Mouse (Mus musculus): ENCODE measurements around the gene Minar1. TPM values are rescaled to one million over a fixed set of nuclear protein-coding genes. Genes with fewer than 3 reads are reported as not detected.

Gene Minar1
- total and polyA plus RNA-seq, 3 experiments = not detected

DNA sequence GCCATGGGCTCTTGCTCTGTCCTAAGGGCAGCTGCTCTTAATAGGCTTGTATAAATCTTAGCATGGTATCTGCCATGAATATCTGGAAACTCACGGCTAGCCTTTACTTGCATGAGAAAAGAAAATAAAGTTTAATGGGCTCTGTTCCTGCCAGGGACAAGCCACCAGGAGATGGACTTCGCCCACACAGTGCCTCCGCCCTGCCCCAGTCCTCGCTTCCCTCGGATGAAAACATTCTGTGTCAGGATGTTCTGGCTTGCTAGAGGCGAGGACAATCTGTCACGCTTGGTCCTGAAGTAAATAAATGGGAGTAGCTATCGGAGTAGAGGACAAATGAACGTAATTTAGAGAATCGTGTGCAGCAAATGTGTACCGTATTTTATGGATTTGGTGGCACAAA lies 16.7 kb downstream of the Minar1 start:
- Histone ChIP-seq H3K4me1 (ENCODE audit: control insufficient read depth, insufficient read depth, low read length) (no peaks in the 10 kb centered on the region), H3K27ac (no peak overlapping the region), H3K27me3 (ENCODE audit: control insufficient read depth, insufficient read depth, low read length) (no peaks in the 10 kb centered on the region), H3K79me2 (replicated peaks; ENCODE audit: control insufficient read depth, insufficient read depth, low read length) (no peaks in the 10 kb centered on the region), H3K36me3 (ENCODE audit: control insufficient read depth, insufficient read depth, low read length) (no peaks in the 10 kb centered on the region), H3K9ac (ENCODE audit: low read depth, low read length) (no peak overlapping the region), H3K4me3 (no peak overlapping the region)
- TF ChIP-seq POLR2A (IDR thresholded peaks at IDR 0.05; ENCODE audit: insufficient read depth, low read depth, low read length) (no peak), EP300 (IDR thresholded peaks at IDR 0.05; ENCODE audit: insufficient read depth, low read depth, low read length) (no peak), CTCF (IDR thresholded peaks at IDR 0.05) (no peak)
- WGBS = 65% methylated on average over 11 of the region's 11 CpGs
- no peak for DNase-seq
- intact Hi-C loops (cut with DNase I) = no loop called here

DNA sequence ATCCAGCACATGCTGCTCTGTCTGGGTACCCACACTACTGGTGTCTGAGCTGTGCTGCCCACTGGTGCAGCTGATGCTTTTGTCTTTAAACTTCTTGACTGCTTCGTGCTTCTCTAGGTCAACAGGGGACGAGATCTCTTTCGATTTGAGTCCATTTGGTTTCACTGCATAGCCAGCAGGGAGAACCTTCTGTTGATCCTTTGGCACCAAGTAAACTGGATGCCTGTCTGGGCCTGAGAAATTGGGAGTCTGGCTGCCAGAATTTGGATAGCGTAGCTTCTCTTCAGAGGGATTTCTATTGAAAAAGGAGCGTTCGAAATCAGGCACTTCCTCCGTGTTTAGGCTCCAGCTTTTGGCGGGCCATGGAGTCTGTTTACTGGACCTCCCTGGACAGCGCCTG lies 21.0 kb downstream of the Minar1 start:
- no peak overlapping the region for H3K9ac ChIP-seq (ENCODE audit: low read depth, low read length)
- 84% methylated on average over 9 of the region's 9 CpGs for WGBS
- intact Hi-C loops (cut with DNase I) = no loop called here
- no peaks in the 10 kb centered on the region for H3K27me3 ChIP-seq (ENCODE audit: control insufficient read depth, insufficient read depth, low read length)
- no peak for TF ChIP-seq CTCF (IDR thresholded peaks at IDR 0.05)
- no peak for TF ChIP-seq POLR2A (IDR thresholded peaks at IDR 0.05; ENCODE audit: insufficient read depth, low read depth, low read length)
- TF ChIP-seq EP300 (IDR thresholded peaks at IDR 0.05; ENCODE audit: insufficient read depth, low read depth, low read length) = no peak
- no peaks in the 10 kb centered on the region for H3K79me2 ChIP-seq (replicated peaks; ENCODE audit: control insufficient read depth, insufficient read depth, low read length)
- H3K27ac ChIP-seq = no peak overlapping the region
- H3K4me3 ChIP-seq = no peak overlapping the region
- no peak for DNase-seq
- no peaks in the 10 kb centered on the region for H3K4me1 ChIP-seq (ENCODE audit: control insufficient read depth, insufficient read depth, low read length)
- no peaks in the 10 kb centered on the region for H3K36me3 ChIP-seq (ENCODE audit: control insufficient read depth, insufficient read depth, low read length)

DNA sequence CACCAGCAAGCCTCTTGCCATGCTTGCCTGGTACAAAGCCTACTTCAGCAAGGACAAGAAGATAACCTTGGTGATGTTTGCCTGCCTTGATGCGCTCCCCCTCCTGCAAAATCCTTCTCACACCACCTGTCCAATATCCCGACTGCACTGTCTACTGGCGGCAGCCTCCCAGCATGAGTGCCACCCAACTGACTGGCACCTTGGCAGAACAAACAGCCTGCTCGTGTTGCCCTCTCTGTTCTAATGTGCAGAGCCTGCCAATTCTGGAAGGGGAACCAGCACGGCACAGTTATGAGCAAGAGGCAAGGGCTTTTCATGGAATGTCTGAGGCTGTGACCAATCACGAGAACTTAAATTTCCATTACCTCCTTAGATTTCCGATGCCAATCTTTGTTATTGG lies 22.2 kb downstream of the Minar1 start:
- Histone ChIP-seq H3K4me3 (no peak overlapping the region), H3K9ac (ENCODE audit: low read depth, low read length) (no peak overlapping the region), H3K36me3 (ENCODE audit: control insufficient read depth, insufficient read depth, low read length) (no peaks in the 10 kb centered on the region), H3K27ac (no peak overlapping the region), H3K27me3 (ENCODE audit: control insufficient read depth, insufficient read depth, low read length) (no peaks in the 10 kb centered on the region), H3K79me2 (replicated peaks; ENCODE audit: control insufficient read depth, insufficient read depth, low read length) (no peaks in the 10 kb centered on the region), H3K4me1 (ENCODE audit: control insufficient read depth, insufficient read depth, low read length) (no peaks in the 10 kb centered on the region)
- intact Hi-C loops (cut with DNase I) = no loop called here
- WGBS = 80% methylated on average over 7 of the region's 7 CpGs
- no peak for DNase-seq
- no peak for TF ChIP-seq EP300 (IDR thresholded peaks at IDR 0.05; ENCODE audit: insufficient read depth, low read depth, low read length)
- TF ChIP-seq CTCF (IDR thresholded peaks at IDR 0.05) = no peak
- TF ChIP-seq POLR2A (IDR thresholded peaks at IDR 0.05; ENCODE audit: insufficient read depth, low read depth, low read length) = no peak

DNA sequence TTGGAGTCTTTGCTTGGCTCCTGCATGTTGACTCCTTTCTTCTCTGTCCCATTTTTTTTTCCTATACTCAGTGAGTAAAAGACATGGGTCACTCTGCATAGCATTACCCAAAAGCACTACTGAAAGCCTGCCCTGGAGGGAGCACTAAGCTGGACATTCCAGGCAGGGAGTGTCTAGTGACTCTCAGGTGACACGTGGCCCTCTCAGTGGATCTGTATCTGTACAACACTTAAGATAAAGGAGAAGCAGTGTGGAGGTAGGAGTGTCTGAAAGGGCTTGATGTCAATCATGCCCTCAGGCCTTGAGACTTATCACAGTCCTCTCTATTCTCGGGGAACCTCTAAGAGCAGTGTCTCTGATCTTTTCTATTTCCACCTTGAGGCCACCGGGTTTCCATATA lies 25.9 kb downstream of the Minar1 start:
- WGBS = 41% methylated on average over 3 of the region's 3 CpGs
- Histone ChIP-seq H3K27ac (no peak overlapping the region), H3K4me3 (no peak overlapping the region), H3K9ac (ENCODE audit: low read depth, low read length) (no peak overlapping the region), H3K79me2 (replicated peaks; ENCODE audit: control insufficient read depth, insufficient read depth, low read length) (no peaks in the 10 kb centered on the region), H3K36me3 (ENCODE audit: control insufficient read depth, insufficient read depth, low read length) (no peaks in the 10 kb centered on the region), H3K4me1 (ENCODE audit: control insufficient read depth, insufficient read depth, low read length) (no peaks in the 10 kb centered on the region), H3K27me3 (ENCODE audit: control insufficient read depth, insufficient read depth, low read length) (no peaks in the 10 kb centered on the region)
- intact Hi-C loops (cut with DNase I) = no loop called here
- no peak for TF ChIP-seq EP300 (IDR thresholded peaks at IDR 0.05; ENCODE audit: insufficient read depth, low read depth, low read length)
- no peak for TF ChIP-seq POLR2A (IDR thresholded peaks at IDR 0.05; ENCODE audit: insufficient read depth, low read depth, low read length)
- no peak for TF ChIP-seq CTCF (IDR thresholded peaks at IDR 0.05)
- no peak for DNase-seq

DNA sequence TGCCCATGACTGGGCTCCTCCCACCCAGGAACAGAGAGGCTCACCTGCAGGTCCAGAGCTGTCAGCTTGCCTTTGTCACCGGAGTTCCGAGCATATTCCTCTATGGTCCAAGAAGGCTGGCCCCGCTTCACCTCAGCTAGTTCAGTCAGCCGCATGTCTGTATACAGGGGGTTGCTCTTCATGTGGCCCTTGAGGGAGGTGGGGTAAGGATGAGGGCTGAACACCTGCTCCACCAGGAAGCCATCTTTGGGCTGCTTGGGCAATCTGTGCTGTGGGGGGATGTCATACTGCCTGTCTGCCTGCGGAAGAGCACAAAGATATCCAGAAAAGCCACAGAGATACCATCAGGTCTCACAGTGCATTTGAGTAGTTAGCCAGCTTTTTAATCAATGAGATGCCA lies 26.5 kb downstream of the Minar1 start:
- H3K27ac ChIP-seq = no peak overlapping the region
- WGBS = 81% methylated on average over 5 of the region's 5 CpGs

GRCm38 (mm10) chr9:89592391-89592790 lies 30.5 kb downstream of the Minar1 start:
- intact Hi-C loops (cut with DNase I) = no loop called here
- TF ChIP-seq CTCF (IDR thresholded peaks at IDR 0.05) (no peak), POLR2A (IDR thresholded peaks at IDR 0.05; ENCODE audit: insufficient read depth, low read depth, low read length) (no peak), EP300 (IDR thresholded peaks at IDR 0.05; ENCODE audit: insufficient read depth, low read depth, low read length) (no peak)
- no peak for DNase-seq
- Histone ChIP-seq H3K27me3 (ENCODE audit: control insufficient read depth, insufficient read depth, low read length) (no peaks in the 10 kb centered on the region), H3K79me2 (replicated peaks; ENCODE audit: control insufficient read depth, insufficient read depth, low read length) (no peaks in the 10 kb centered on the region), H3K4me1 (ENCODE audit: control insufficient read depth, insufficient read depth, low read length) (no peaks in the 10 kb centered on the region), H3K4me3 (no peak overlapping the region), H3K9ac (ENCODE audit: low read depth, low read length) (no peak overlapping the region), H3K27ac (no peak overlapping the region), H3K36me3 (ENCODE audit: control insufficient read depth, insufficient read depth, low read length) (no peaks in the 10 kb centered on the region)
- WGBS = 59% methylated on average over 3 of the region's 3 CpGs

More for the DNA sequence above, 26.5 kb downstream of the Minar1 start:
- no peak overlapping the region for H3K4me3 ChIP-seq
- H3K79me2 ChIP-seq (replicated peaks; ENCODE audit: control insufficient read depth, insufficient read depth, low read length) = no peaks in the 10 kb centered on the region
- H3K9ac ChIP-seq (ENCODE audit: low read depth, low read length) = no peak overlapping the region
- no peak for DNase-seq
- no peaks in the 10 kb centered on the region for H3K4me1 ChIP-seq (ENCODE audit: control insufficient read depth, insufficient read depth, low read length)
- no peaks in the 10 kb centered on the region for H3K27me3 ChIP-seq (ENCODE audit: control insufficient read depth, insufficient read depth, low read length)
- no peaks in the 10 kb centered on the region for H3K36me3 ChIP-seq (ENCODE audit: control insufficient read depth, insufficient read depth, low read length)
- TF ChIP-seq CTCF (IDR thresholded peaks at IDR 0.05) (no peak), EP300 (IDR thresholded peaks at IDR 0.05; ENCODE audit: insufficient read depth, low read depth, low read length) (no peak), POLR2A (IDR thresholded peaks at IDR 0.05; ENCODE audit: insufficient read depth, low read depth, low read length) (no peak)
- intact Hi-C loops (cut with DNase I) = no loop called here
